Mouse (Mus musculus) layer of hippocampus, adult 9-11 months (tissue): ENCODE measurements around the gene Kpna1.
"Not testable (repeated sequence)": the region's sequence is repeated elsewhere in the genome, so short reads cannot be mapped to it uniquely, and the experiment has no call there.

Experiments used
- DNase-seq: peaks from one replicate; pipeline ENCODE4 v3.0.0; 2022

Gene Kpna1

DNA sequence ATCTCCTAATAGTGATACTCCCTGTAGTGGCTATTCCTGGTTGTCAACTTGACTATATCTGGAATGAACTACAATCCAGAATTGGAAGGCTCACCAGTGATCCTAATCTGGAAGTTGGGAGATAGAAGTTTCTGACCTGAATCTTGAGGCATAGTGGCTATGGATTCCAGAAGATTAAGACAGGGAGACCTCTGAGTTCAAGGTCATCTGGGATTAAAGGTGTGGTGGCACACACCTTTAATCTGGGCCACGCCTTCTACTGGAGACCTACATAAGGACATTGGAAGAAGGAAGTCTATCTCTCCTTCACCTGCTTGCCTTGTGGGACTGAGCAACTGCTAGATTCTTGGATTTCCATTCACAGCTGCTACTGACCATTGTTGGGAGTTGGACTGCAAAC, at the start of gene Kpna1:
TSS of gene Kpna1 (plus strand) at position 301 of the 400 bp plus-strand sequence.
- DNase-seq = not testable (repeated sequence)

DNA sequence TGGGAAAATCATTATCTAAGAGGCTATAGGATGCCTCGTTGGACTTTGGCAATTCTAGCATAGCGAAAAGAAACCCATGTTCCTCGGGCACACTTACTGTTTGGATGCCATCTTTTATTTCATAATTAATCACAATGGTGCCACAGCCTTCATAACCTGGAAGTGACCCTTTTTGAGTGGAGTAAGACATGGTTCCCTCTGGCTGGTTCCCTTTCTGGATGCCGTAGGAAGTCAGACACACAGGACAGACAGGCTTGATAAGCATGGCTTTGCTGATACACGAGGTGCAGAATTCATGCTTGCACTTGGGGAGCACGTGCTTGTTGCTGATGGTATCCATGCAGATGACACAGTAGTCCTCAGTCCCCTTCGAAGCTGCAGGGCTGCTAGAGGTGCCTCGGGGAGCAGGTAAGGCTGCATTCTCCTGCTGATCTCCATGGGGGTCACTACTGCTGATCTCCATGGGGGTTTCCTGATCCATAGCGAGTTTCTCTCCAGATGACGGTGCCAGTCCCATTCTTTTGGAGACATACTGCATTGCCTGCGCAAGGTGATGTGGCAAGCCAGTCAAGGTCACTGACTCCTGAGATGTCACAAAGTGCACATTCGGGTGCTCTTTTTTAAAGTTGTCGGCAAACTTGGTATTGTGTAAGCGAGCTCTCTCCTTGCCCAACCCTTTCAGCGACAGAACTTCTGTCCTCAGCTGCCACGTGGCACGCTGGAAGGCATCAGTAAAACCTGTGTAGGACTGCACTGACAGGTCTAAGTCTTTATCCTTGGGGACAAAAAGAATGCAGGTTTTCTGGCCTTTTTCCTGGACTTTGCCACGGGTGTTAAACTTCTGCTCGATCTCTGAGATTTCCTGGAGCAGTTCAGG, 46.1 kb upstream of the Kpna1 start:
- DNase-seq = no peak

DNA sequence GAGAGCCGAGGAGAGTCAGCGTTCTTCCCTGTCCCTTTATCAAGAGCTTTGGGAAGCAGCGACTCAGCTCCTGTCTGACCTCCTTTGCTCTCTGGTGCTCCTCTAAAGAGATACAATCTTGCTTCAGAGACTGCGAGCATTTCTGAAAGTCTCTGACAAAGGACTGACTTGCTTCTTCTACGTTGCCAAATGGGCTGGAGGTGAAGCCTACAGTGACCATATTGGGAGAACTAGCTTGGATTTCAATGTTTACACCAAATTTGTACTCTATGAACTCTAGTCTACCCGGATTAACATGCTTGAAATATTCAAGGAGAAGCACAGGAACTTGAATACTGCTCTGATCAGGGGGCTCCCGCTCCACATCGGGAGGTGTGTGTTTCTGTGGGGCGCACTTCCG, 45.4 kb upstream of the Kpna1 start:
- DNase-seq = no peak

DNA sequence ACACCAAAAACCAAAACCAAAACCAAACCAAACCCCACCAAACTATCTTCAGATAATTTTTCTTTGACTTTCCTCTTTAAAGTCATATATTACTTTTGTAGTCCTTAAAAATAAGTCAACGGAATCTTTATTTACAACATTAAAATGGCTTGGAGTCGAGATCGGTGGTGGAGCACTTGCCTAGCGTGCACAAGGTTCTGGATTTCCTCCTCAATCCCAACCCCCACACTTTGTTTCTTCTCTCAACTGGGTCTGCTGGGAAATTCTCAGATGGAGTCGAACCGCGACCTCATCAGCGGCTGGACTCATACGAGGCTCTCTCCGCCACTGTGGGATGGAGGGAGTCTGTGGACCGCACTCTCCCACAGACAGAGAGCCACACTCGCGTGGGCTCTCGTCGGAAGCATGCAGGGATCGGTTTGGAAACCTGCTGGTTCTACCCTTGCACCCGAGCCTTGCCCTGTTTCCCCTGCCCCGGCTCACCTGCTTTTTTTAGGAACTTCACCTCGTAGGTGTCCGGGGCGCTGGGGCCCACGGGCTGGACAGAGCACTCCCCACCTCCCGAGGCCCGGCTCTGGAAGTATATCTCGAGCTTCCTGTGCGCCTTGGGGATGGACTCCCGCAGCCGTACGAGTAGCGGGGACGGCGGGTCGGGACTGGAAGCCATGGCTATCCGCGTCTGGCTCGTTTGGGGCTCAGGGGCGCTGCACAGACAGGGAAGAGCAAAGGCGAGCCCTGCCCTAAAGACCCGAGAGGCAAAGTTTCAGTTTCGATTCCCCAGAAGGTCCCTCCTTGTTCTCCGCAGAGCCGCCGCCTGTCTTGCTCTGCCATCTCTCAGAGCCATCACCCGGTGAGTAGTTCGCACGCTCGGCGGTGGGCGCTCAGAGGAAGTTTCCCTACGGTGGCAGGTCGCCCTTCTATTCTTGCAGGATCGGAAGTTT, 40.1 kb upstream of the Kpna1 start, which contains the start of the genes Parp9 and Dtx3l:
TSS of gene Parp9 (plus strand) at position 260 of the 941 bp plus-strand sequence.
TSS of gene Dtx3l (minus strand) at position 941 of the 941 bp plus-strand sequence.
- DNase-seq = peak; percentile 17

- DNase-seq = no peak
Observed at GRCm38 (mm10) chr16:35939261-35939660, 39.3 kb upstream of the Kpna1 start.

DNA sequence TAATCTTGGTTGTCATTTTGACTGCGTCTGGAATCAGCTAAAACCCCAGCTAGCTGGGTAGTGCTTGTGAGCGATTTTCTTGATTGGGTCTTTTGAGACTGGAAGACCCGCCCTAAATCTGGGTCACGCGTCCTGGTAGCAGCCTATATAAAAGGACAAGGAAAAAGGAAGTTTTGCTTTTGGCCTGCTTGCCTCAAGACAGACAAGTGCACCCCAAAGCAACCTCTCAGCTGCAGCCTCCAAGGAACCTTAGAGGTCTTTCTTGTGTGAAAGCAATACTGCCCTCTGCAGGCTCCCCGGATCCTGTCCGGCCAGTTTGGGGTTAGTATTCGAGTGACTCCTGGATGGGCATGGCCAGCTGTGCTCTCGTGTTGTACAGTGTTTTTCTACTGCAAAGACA, 38.9 kb upstream of the Kpna1 start:
- DNase-seq = peak; percentile 91

GRCm38 (mm10) chr16:35941382-35941781, 37.2 kb upstream of the Kpna1 start:
- no peak for DNase-seq

DNA sequence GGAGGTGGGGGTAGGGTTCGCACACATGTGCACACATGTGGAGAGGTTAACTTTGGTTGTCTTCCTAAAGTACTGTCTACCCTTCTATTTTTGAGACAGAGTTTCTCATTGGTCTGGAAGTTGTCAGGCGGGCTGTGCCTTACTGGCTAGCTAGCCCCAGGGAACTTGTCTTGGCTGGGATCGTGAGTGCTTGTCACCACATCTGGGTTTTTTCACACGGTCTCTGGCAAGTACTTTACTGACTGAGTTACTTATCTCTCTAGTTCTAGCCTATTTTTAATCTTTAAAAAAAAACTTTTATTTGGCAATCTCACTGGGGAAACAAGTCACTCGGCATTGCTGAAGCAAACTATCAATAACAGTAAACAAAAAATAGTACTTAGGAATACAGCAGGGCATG, 29.3 kb upstream of the Kpna1 start:
- DNase-seq = no peak

DNA sequence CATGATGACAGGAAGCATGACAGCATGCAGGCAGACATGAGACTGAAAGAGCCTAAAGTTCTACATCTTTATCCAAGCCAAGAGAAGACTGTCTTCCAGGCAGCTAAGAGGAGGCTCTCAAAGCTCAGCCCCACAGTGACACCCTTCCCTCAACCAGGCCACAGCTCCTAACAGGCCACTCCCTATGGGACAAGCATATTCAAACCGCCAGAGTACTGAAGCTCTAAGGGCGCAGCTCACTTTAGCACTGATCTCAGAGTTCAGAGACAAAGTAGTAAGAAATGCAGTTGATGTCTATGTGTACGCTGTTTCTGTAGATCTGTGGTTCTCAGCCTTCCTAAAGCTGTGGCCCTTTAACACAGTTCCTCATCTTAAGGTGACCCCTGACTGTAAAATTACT, 27.3 kb upstream of the Kpna1 start:
- no peak for DNase-seq

DNA sequence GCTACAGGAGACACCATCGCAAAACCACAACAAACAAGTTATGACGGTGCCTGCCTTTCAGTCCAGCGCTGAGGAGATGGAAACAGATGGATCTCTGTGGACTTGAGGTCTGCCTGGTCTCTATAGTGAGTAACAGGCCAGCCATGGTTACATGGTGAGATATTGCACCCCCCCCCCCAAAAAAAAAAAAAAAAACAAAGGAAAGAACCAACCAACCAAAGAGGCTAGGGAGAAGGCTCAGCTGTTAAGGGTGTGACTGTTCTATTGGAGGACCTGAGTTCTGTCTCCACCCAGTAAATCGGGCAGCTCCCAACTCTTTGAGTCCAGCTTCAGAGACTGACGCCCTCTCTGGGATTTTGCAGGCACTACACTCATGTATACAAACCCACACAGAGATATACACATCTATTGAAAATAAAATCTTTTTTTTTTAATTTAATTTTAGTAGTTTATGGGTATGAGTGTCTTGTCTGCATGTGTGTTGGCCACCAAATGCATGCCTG, 25.9 kb upstream of the Kpna1 start:
- no peak for DNase-seq

GRCm38 (mm10) chr16:35965991-35966390, 12.6 kb upstream of the Kpna1 start:
- not testable (repeated sequence) for DNase-seq

DNA sequence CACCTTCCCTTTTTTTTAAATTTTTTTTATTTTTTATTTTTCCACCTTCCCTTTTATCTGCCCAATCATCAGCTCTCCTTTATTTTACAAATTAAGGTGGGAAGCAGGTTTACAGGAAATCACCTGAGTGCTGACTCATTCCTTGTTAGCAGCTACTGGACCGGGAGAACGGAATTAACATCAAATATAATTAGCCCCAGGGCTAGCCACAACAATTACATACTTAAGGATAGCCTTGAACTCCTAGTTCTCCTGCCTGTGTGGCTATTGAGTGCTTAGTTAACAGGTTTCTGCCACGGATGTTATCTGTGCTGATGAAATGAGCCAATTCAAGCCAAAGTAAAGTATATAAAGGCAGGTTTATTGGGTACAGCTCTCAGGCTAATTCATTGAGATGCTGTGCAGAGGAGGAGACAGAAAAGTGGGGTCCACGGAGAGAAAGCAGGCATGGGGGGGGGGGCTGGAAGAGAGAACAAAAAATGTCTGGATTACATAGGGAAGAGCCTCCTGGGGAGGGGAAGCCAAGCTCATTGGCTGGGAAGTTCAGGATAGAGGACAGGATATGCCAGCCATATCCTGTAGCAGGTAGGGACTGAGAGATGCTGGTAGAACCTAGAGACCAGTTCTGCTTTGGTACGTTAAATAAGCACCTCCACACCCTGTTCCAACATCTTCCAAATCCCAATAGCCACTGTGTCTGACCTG, 12.0 kb upstream of the Kpna1 start:
- no peak for DNase-seq

GRCm38 (mm10) chr16:35967319-35967718, 11.2 kb upstream of the Kpna1 start:
- DNase-seq = no peak

- no peak for DNase-seq
Observed at GRCm38 (mm10) chr16:35968149-35968548, 10.4 kb upstream of the Kpna1 start.

- DNase-seq = no peak
Observed at GRCm38 (mm10) chr16:35974021-35974420, 4.5 kb upstream of the Kpna1 start.

DNA sequence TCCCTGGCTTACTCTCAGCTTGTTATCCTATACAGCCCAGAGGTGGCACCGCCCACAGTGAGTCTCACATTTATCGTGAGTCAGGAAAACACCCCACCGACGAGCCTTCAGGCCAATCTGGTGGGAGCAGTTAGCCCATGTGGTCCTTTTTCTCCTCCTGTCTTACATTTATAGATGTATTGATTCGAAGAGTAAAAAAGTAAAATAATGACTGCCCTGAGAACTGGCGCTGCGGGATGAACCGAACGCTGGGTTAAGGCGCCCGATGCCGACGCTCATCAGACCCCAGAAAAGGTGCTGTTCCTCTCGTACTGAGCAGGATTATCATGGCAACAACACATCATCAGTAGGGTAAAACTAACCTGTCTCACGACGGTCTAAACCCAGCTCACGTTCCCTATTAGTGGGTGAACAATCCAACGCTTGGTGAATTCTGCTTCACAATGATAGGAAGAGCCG, 2.8 kb downstream of the Kpna1 start:
- peak; percentile 98 for DNase-seq

GRCm38 (mm10) chr16:35982506-35982901, 4.0 kb downstream of the Kpna1 start:
- DNase-seq = no peak

DNA sequence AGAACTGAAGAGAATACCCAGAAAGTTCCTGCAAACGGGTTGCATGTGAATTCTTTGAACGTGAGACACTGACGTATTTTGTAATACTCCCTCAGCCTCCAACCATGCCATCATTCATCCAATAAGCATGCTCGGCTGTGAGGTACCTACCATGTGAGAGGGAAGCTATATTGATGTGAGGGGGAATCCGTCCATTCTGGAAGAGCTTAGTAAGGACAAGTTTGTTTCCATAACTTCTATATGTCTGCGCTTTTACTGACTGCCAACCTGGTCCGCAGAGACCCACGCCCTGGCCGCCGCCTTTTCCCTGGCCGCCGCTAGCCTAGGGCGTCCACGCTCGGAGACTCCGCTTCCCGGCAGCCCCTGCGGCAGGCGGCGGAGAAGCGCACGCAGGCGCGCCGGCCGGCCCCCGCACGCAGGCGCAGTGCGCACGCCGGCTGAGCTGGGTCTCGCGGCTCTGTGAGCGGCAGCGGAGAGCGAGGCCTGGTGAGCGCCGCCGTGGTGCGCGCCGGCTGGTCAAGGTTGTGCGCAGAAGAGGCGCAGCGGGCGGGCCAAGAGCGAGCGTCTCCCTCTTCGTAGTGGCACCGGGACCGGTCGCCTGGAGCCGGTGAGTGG, 4.5 kb downstream of the Kpna1 start:
- DNase-seq = peak; percentile 92

DNA sequence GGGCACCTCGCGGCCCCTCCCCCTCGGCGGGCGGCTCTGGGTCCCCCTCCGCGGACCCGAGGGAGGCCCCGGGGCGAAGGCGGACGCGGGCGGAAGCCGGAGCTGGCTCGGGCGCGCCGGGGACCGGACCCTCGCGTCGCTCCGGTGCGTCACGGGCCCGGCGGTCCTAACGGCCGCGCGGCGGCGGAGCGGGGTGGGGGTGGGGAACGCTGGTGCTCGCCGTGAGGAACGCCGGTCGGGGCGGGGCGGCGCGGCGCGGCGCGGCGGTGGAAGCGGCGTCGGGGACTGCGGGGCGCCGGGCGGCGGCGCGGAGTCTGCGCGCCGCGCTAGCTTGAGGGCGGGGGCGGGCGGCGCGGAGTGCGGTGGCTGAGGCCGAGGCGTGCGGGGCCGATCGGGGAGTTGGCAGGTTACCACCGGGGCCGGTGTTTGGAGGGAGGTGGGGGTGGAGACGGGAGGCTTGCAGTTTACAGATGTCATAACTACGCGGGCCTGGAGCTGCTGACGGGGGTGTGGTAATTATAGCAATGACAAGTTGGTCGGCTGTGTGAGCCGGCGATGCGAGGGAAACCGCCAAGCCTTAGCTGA, 5.1 kb downstream of the Kpna1 start:
- DNase-seq = peak; percentile 74

GRCm38 (mm10) chr16:35984471-35984870, 5.9 kb downstream of the Kpna1 start:
- no peak for DNase-seq

GRCm38 (mm10) chr16:35987930-35988329, 9.4 kb downstream of the Kpna1 start:
- no peak for DNase-seq

GRCm38 (mm10) chr16:35992391-35992790, 13.8 kb downstream of the Kpna1 start:
- no peak for DNase-seq
